Mouse (Mus musculus): ENCODE results near the gene Ucma.
"Not testable (repeated sequence)": the region's sequence is repeated elsewhere in the genome, so short reads cannot be mapped to it uniquely, and the experiment has no call there.

The Ucma gene

GRCm38 (mm10) chr2:4975807-4976206 lies at the start of gene Ucma:
Gene Ucma, plus strand, starts transcription at chr2:4976122.
- DNase-seq (ENCODE audit: low read depth, low spot score) = no peak

- DNase-seq (ENCODE audit: low read depth, low spot score) = no peak
Measured at GRCm38 (mm10) chr2:4927391-4927790, 48.5 kb upstream of the Ucma start.

GRCm38 (mm10) chr2:4929230-4929629 lies 46.7 kb upstream of the Ucma start:
- DNase-seq (ENCODE audit: low read depth, low spot score) = no peak

- DNase-seq (ENCODE audit: low read depth, low spot score) = no peak
Measured at GRCm38 (mm10) chr2:4934516-4934915, 41.4 kb upstream of the Ucma start.

- no peak for DNase-seq (ENCODE audit: low read depth, low spot score)
Measured at GRCm38 (mm10) chr2:4937931-4938330, 38.0 kb upstream of the Ucma start.

- peak; percentile 33 for DNase-seq (ENCODE audit: low read depth, low spot score)
Measured at GRCm38 (mm10) chr2:4940861-4941260, 35.1 kb upstream of the Ucma start.

GRCm38 (mm10) chr2:4949691-4950090 lies 26.2 kb upstream of the Ucma start:
- DNase-seq (ENCODE audit: low read depth, low spot score) = not testable (repeated sequence)

- DNase-seq (ENCODE audit: low read depth, low spot score) = no peak
Measured at GRCm38 (mm10) chr2:4950986-4951385, 24.9 kb upstream of the Ucma start.

GRCm38 (mm10) chr2:4954216-4954760 lies 21.6 kb upstream of the Ucma start:
- peak; percentile 85 for DNase-seq (ENCODE audit: low read depth, low spot score)

GRCm38 (mm10) chr2:4958039-4958438 lies 17.9 kb upstream of the Ucma start:
- DNase-seq (ENCODE audit: low read depth, low spot score) = no peak

GRCm38 (mm10) chr2:4967806-4968205 lies 8.1 kb upstream of the Ucma start:
- peak; percentile 83 for DNase-seq (ENCODE audit: low read depth, low spot score)

GRCm38 (mm10) chr2:4969083-4969482 lies 6.8 kb upstream of the Ucma start:
- DNase-seq (ENCODE audit: low read depth, low spot score) = no peak

- DNase-seq (ENCODE audit: low read depth, low spot score) = peak; percentile 51
Measured at GRCm38 (mm10) chr2:4978091-4978490, 2.2 kb downstream of the Ucma start.

- DNase-seq (ENCODE audit: low read depth, low spot score) = peak; percentile 51
Measured at GRCm38 (mm10) chr2:4983987-4984386, 8.1 kb downstream of the Ucma start.

GRCm38 (mm10) chr2:4985000-4985399 lies 9.1 kb downstream of the Ucma start:
- peak; percentile 48 for DNase-seq (ENCODE audit: low read depth, low spot score)

- DNase-seq (ENCODE audit: low read depth, low spot score) = no peak
Measured at GRCm38 (mm10) chr2:4986798-4987197, 10.9 kb downstream of the Ucma start.

GRCm38 (mm10) chr2:4987388-4988180 lies 11.7 kb downstream of the Ucma start:
- DNase-seq (ENCODE audit: low read depth, low spot score) = no peak

GRCm38 (mm10) chr2:4988826-4989424 lies 13.0 kb downstream of the Ucma start:
- DNase-seq (ENCODE audit: low read depth, low spot score) = peak; percentile 48

GRCm38 (mm10) chr2:4993584-4993983 lies 17.7 kb downstream of the Ucma start:
- DNase-seq (ENCODE audit: low read depth, low spot score) = no peak

GRCm38 (mm10) chr2:4994436-4994835 lies 18.5 kb downstream of the Ucma start:
- no peak for DNase-seq (ENCODE audit: low read depth, low spot score)

- DNase-seq (ENCODE audit: low read depth, low spot score) = no peak
Measured at GRCm38 (mm10) chr2:4995646-4996045, 19.7 kb downstream of the Ucma start.

GRCm38 (mm10) chr2:4996421-4996824 lies 20.5 kb downstream of the Ucma start:
- DNase-seq (ENCODE audit: low read depth, low spot score) = no peak

- no peak for DNase-seq (ENCODE audit: low read depth, low spot score)
Measured at GRCm38 (mm10) chr2:4998905-4999304, 23.0 kb downstream of the Ucma start.
